Mouse (Mus musculus) megakaryocyte, embryonic 14.5 days (primary cell): ENCODE results near the gene Syde2.

ENCODE experiments used
- FLI1 ChIP-seq: IDR thresholded peaks from 2 replicates; pipeline ENCODE4 v1.6.1; 2012; ENCODE audit warnings: low read length, inconsistent platforms, mixed read lengths
- GATA1 ChIP-seq: IDR thresholded peaks from 3 replicates; pipeline ENCODE4 v1.6.1; 2012; ENCODE audit warnings: mixed read lengths, low read length, inconsistent platforms, borderline replicate concordance

- TF ChIP-seq FLI1, result no peak
- TF ChIP-seq GATA1, result no peak
Observed at GRCm38 (mm10) chr3:146007872-146008271, 20.2 kb downstream of the Syde2 start.
